Mouse (Mus musculus): ENCODE results near the gene Clpb.

Gene Clpb

DNA sequence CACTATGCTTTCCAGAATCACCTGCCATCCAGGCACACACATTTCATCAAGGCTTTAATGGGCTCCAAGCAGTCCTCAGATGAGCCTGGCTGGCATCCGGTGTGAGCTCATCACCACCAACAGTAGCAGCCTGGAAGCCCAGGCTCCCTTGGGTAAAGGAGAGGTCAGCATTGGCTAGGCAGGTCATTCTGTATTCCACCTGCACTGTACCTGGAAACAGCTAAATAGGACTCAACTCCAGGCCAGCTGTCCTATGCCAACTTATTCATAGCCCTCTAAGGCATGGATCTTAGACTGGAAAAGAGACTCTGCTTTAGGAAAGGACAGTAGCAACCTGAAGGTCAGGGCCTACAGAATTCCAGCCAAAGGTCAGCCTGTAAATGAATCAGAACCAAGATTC, 68.7 kb downstream of the Clpb start:
- DNase-seq, result no peak

DNA sequence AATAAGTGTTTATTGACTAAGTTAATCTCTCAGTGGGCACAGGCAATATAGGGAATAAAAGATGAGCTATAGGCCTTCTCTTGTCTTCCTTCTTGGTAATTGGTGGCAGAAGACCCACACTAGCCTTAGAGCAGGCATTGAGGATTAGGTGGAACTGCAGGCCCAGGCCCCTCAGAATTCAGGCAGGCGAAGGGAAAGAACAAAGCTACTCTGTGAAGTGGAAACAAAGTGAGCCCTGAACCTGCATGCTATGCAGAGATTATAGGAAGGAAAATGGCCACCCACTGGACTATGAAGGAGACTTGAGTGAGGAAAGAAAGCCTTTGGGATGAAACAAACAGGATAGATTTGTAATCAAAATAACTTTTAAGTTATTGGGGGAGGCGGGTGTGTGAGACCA, 69.6 kb downstream of the Clpb start:
- no peak for DNase-seq

DNA sequence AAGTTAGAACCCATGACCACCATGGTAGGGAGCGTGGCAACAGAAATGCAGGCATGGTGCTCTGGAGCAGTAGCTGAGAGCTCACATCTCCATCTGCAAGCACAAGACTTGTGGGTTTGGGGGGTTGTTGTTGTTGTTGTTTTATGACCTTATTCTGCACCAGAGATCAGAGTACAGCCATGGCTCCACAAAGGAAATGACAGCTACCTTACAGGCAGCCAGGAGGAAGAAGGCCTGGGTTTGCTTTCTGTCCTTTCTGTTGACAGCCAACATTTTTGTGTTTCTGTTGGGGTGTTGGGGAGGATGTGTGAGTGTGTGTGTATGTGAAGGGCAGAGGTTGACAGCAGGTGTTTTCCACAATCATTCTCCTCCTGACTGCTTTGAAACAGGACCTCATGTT, 71.9 kb downstream of the Clpb start:
- no peak for DNase-seq

DNA sequence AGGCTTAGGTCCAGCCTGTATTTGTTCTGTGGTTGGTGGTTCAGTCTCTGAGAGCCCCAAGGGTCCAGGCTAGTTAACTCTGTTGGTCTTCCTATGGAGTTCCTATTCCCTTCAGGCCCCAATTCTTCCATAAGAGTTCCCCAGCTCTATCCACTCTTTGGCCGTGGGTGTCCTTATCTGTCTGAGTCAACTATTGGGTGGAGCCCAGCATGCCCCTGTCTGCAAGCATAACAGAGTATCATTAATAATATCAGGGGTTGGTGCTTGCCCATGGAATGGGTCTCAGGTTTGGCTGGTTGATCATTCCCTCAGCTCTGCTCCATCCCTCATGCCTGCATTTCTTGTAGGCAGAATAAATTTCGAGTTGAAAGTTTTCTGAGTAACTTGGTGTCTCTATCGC, 74.3 kb downstream of the Clpb start:
- no peak for DNase-seq

DNA sequence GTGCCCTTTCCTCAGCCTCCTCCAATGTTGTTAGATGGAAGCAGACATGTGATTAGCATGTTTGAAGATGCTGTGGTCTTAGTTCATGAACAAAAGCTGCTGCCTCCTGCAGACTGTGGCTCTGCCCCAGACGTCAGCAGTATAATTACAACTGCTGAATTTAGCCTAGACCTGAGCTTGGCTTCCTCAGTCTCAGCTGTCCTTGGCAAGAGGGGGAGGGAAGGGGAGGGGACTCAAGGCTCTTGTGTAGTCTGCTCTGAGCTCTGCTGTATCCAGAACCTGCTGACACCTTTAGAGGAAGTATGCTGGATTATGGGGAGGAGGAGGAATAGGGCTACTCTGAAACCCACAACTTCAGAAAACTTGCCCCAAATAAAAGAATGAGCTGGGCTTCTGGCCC, 76.2 kb downstream of the Clpb start:
- DNase-seq, result no peak

DNA sequence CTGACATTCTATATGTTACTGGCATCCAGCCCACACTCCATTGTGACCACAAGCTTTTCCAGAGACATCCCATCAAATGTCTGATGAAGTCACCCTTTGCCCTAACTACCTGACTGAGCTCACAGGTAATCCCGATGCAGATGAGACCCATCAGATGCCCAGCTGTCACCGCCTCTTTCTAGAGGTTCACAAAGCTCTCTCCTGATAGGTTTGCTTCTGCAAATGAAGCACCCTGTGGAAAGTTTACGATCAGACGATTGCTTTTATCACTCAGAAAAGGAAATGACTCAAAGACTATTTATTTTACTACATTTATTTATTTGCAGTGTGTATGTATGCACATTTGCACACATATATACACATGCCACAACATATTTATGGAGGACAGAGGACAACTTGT, 80.1 kb downstream of the Clpb start:
- no peak for DNase-seq

DNA sequence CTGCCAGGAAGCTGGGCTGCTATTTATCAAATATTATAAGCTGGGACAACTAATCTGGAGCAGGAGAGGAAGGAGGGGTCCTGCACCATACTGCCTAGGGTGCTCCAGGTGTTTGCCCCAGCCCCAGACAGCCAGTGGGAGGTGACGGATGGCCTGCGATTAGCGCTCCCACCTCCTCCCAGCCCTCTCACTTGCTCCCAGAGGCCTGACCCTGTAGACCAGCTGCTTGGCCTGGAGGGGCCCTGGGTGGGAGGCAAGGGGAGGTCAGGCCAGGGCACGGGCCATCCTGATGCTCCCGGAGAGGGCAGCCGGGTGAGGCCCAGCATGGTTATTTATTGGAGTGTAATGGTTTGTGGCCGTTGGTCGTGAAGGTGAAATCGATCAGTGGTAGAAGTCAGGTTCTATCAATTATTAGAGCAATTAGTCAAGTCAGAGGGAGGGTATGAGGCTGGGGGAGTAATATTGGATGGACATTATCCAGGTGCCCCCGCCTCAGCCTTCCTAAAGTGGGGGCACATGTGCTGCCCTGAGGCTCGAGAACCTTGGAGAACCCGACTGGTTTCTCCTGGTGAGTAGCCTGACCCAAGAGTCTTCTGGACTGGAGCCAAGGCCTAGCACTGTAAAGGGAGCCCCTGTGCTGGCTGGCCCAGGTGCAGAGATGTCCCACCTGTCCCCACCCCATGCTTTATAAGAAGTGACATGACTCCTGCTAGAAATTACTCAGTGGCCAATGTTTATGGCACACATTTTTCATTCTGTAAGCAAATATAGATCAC, 83.3 kb downstream of the Clpb start:
- no peak for DNase-seq

DNA sequence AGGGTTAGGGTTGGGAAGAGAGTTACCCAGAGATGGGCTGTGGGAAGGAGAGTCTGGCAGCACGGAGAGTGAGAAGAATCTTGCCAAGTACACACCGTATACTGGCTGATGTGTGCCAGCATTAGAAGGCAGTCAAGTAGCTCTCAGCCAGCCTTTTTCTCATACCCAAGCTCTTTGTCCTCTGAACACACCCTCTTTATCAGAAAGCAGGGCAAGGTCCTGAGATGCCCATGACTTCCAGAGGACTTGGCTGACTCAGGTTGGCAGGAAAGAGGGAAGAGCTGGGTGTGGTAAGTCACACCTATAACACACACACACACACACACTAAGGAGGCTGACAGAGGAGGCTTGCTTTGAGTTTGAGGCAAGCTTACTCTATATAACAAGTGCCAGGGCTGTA, 86.8 kb downstream of the Clpb start:
- DNase-seq, result no peak

DNA sequence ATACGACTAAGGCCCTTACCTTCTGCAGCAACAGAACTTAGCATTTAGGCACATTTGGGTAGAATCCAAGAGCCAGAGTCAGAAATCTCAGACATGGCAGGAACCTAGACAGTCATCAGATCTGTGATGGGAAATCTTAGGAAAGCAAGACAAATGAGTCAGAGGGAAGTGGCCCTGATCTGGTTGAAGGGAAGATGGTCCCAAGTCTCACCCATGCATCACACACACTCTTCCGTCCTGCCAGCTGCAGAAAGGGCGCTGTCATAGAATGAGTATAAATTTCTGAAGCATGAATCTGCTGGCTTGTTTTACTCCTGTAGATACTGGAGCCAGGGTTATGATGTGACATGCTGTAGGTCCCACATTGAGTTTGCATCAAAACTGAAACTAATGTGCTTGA, 88.9 kb downstream of the Clpb start:
- DNase-seq, result no peak

DNA sequence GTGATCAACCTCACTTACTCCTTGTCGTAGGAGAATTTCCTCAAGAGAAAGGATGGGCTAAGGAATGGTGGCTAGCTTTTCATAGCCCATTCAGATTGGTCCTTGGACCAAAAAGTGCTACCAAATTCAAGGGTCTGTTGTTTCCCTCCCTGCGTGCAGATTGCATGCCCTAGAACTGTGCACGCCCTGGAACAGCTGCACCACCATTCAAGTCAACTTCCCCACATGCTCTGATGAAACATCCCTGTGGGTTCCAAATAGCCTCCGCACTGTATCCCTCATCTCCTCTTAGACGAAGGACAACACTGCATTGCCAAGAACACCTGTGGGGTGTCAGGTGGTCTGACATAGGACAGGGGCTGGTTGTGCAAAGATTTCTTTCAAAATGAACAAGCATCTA, 90.1 kb downstream of the Clpb start:
- DNase-seq, result no peak

DNA sequence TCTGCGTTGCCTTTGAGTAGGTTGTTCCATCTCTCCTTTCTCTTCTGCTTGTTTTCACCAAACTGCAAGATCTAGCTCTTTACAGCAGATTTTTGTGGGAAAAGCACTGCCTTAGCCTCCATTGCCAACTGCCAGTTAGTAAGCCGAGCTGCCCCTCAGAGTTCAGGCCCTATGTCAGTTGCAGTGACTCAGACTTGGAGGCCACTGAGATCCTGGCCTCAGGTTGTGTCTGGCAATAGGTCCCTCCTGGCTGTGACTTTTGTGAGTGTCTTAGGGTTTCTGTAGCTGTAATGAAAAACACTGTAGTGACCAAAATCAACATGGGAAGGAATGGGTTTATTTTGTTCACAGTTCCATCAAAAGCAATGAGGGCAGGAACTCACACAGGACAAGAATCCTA, 91.0 kb downstream of the Clpb start:
- DNase-seq, result no peak

DNA sequence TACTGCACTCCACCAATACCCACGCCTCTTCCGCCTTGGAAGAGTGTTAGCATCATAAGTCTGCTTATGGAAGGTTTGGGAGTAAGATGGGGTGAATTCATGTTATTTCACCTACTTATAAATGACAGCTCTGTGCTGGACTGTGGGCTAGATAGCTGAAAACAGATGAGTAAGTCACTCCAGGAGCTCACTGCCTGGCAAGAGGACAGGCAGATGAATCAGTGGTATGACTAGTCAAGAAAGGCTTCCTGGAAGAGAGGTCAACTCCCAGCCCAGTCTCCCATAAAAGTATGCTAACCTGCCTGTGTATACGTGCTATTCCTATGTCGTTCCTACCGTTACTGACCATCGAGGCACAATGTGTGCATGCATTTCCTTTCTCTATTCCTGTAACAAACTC, 91.9 kb downstream of the Clpb start:
- no peak for DNase-seq

DNA sequence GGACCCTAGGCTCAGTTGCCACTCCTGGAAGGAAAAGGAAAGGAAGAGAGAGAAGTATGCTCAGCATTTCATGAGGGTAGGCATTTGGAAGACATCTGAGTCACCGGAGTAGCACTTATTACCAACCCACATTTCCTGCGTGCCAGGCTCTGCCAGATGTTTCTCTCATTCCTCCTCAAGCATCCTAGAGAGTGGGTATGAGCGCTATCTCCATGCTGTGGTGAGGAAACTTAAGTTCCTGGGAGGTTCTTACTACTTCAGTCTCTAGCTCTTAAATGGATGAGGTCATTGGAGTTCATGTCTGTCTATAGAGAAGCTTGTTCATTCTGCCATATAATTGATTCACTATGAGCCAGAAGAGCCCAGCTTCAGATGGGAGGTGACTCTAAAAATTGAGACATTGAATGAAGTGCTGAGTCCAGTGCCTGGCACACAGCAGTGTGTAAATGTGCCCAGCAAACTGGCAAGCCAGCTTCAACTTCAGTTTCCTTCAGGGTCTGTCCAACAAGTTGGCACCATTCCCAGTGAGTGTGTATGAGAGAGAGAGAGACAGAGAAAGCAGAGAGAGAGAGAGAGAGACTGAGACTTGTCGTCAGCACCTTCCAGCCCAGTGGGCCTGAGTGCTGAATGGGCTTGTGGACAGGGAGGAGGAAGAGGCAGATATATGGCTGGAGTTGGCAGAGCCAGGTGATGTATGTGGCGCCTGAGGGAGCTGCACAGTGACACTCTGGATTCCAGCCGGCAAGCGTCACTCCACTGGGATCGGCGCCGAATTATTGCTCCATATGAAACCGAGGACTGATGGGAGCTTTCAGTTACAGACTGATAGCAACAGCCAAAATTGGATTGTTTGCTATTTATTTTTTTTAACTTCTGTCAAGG, 98.7 kb downstream of the Clpb start:
- peak; percentile 3 for DNase-seq

DNA sequence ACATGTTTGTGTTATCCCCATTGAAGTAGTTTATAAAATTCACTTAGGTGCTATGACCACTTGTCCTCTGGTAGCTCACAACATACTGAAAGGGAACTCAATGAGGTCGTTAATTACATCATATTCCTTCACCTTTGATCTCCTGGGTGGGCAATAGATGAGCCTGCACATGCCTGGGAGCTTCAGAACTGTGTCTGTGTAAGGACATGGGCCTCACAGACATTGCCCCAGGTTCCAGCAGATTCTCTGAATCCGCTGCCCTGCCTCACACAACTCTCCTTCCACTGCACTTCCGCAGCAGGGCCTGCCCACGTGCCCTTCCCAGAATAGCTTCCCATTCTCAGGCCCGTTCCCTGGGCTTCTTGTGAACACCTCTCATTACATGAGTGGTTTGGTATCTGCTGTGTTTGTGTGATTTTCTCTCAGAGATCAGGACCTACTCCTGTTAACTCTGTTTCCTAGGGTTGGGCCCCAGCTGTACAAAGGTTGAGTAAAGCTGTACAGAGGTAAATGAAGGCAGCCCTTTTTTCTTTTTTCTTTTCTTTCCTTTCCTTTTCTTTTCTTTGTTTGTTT, 104.0 kb downstream of the Clpb start:
- no peak for DNase-seq

DNA sequence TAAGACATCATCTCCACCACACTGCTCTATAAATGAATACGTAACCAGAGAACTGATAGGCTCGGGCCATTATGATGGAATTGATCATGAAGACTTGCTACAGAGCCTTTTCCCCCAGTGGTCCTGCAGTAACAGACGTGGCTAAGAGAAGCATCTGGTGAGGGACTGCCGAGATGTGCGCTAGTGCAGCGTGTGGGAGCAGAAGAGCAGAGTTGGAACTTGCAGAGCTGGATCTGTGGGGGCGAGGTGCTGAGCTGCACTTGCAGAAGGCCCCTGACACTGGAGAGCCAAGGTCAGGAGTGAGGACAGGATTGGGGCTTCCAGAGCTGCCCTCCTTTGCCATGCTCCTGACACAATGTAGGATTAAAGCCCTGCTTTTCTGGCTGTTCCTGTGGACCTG, 106.6 kb downstream of the Clpb start:
- no peak for DNase-seq

DNA sequence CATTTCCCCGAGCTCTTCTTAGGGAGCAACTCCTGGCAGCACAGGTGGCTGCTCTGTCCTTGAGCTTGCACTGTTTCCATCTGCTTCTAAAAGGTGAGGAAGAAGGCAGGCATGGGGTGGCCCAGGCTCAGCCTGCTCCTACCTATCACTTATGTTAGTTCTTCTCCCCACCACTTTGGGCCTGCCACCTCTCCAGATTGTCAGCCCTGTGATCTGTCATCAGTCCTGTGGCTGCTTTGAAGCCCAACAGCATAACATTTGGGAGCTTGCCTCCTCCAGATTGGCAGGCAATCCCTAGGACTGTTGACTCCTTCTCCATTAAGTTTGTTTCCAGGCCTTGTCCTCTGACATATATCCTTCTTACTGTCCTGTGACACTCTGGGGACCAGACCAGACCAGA, 108.2 kb downstream of the Clpb start:
- no peak for DNase-seq

DNA sequence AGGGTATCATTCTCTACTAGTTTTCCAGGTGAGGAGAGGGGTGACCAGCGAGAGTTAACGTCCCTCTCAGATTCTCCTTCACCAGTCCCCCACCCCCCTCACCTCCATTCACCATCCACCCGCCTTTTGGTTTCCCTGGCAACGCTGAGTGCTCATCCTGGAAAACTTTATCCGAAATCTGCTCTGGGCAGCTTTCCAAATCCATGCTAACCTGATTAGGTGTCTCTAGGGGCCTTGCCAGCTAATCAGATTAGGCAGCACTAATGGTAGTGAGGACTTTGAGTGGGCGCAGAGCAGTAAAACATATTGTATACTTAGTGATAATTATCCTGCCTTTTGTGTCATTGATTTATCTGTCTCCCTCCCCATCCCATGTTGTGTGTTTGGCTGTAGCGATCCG, 109.3 kb downstream of the Clpb start:
- DNase-seq, result no peak

DNA sequence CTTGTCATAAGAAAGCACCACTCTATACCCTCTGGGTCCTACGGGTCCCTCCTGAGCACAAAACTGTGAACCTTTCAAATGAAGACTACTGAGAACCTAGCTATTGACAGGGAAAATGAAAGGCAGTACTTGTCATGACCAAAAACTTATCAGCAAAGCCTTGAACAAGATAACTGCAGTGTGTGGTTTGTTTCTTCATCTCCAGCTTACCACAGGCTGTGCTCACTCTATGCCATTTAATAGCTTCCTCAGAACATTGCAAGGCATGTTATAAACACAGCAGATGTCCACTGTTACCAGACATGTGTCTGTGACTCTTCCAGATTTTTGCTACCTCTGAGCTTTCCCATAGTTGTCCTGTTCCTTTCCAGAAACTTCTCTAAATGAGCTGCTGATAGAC, 113.6 kb downstream of the Clpb start:
- no peak for DNase-seq

DNA sequence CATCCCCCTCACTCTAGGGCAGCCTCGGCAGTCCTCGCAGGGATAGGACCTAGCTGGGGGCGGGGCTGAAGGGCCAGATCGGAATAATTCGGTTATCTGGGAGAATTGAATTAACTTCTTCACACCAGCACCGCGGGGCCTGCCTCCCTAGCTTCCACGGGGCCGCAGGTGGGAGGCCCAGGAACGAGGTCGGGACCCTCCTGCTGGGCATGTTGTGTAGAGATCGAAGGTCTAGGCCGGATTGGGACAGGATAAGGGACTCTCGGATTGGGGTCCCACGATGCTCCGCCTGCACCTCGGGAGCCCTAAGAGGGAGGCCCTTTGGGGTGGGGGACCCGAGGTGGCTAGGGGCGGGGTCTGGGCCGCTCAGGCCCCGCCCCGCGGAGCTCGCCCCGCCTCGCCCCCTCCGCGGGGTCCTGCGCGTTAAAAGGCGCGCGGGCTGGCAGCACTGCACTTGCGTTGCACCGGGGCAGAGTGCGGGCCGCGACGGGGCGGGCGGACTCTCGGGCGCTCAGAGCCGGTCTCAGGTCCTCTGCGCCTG, 154.5 kb downstream of the Clpb start, which contains the start of gene Phox2a:
Phox2a (plus strand) TSS at position 453 of the 541 bp plus-strand sequence.
- DNase-seq, result no peak

DNA sequence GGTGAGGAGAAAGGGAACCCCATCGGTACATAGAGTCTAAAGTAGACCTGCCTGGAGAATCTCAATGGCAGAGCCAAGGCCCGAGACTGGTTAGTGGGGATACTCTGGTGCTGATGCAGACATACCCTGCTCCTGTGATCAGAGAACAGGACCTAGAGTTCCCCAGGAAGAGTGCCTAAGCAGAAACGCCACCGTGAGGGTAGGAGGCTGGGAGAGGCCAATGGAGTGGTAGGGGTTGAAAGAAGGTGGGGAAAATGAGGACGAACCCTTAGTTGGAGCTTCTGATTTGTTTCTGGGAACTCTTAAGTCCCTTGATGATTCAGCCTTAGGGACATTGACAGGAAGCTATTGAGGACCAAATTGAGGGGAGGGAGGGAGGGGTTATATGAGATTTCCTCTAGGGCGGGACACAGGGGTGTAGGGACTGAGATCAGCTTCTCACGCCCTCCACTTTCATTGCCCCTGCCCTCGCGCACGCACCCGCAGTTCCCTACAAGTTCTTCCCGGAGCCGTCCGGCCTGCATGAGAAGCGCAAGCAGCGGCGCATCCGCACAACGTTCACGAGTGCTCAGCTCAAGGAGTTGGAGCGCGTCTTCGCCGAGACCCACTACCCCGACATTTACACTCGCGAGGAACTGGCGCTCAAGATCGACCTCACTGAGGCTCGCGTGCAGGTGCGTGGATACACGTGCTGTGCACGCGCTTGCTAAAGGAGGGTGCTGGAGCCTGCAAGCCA, 157.0 kb downstream of the Clpb start:
- DNase-seq, result no peak

DNA sequence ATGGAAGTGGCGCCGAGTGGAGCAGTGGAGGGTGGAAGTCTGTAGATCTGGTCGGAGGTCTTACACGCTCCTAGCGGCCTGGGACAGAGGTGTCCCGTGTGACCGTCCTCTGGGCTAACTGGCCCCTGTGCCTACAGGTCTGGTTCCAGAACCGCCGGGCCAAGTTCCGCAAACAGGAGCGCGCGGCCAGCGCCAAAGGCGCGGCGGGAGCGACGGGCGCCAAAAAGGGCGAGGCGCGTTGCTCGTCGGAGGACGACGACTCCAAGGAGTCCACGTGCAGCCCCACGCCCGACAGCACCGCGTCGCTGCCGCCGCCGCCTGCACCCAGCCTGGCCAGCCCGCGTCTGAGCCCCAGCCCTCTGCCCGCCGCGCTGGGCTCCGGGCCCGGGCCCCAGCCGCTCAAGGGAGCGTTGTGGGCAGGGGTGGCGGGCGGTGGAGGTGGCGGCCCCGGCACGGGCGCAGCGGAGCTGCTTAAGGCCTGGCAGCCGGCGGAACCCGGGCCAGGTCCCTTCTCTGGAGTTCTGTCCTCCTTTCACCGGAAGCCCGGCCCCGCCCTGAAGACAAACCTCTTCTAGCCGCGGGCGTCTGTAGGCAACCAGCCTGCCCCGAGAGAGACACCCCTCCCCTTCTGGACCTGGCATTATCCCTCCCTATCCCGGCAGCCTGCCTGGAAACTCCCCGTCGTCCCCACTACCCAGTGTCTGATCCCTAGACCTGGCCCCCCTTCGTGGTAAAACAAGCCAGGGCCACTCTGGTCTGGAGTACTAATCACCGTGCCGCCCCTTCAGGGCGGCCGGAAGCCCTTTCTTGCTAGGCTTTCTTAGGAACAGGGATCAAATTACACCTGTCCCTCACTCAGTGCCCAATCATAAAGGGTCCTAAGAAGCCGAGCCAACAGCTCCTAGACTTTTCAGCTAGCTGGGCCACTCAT, 158.4 kb downstream of the Clpb start:
- DNase-seq, result no peak

All from cerebellum, adult 11 months (tissue).